Mouse (Mus musculus) frontal cortex, postnatal 14 days (tissue): ENCODE measurements around the gene Pcf11.
A peak's percentile ranks its signal among the peaks of the same experiment; 100 is the strongest.

Experiments
- DNase-seq, 2 experiments: peaks; one replicate each; pipeline ENCODE4 v3.0.0; 2022; ENCODE audit warnings: low spot score in 2 of 2

The Pcf11 gene

DNA sequence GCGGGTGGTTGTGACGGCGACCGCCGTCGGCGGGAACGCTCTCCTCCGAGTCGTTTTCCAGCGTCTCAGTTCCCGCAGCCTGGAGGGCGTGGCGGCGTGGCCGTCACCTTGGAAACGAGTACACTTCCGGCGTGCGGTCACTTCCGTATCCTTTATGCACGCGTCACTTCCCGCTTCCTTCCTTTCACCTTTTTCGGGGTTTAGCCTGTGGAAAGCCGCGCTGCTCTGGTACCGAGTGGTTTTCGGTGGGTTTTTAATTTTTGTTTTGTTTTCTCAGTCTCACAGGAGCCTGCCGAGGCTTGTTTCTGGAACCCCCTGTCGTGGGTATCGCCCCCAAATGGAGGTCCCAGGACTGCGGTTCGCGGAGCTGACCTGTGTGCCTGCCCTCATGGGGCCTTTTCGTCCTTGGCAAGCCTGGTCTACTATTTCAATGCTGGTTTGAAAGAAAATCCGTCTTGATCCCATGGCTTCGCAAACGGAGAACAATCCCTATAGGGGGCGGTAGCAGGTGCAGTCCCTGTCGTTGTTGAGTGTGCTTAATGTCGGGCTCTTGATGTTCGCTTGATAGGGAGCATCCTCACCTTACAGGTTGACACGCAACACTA is 32.6 kb downstream of the Pcf11 start, which contains the start of gene Ankrd42:
Gene Ankrd42 (minus strand): TSS at position 122 of the 605 bp plus-strand sequence.
- peak; percentile 81 to 90 for DNase-seq

DNA sequence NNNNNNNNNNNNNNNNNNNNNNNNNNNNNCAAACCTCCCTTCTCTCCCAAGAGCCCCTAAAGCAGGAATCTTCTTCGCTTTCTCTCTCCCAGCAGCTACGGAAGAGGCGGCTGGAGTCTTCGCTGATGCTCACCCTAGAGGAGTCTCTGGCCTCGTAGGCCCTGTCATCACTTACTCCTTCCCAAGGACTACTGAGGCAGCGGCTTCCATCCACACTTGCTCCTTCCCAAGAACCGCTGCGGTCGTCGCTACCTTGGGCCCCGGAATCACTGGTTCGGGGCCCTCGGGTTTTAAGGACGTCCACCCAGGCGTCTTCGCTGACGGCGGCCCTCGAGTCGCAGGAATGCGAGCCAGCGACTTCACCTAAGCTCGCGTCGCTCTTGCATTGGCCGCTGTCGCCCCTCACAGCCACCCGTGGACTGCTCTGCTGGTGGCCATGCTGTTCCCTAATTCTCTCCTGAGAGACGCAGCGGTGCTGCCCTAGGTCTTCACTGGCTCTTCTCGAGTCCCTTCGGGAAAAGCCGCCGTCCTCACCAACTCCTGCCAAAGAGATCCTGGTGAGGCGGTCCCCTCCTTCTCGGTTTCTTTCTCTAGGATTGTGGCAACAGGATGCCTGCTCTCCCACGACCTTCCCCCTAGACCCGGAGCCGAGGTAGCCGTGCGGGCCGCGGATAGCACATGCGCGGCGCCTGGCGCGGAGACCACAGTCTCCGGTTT is 33.3 kb downstream of the Pcf11 start:
- no peak for DNase-seq

DNA sequence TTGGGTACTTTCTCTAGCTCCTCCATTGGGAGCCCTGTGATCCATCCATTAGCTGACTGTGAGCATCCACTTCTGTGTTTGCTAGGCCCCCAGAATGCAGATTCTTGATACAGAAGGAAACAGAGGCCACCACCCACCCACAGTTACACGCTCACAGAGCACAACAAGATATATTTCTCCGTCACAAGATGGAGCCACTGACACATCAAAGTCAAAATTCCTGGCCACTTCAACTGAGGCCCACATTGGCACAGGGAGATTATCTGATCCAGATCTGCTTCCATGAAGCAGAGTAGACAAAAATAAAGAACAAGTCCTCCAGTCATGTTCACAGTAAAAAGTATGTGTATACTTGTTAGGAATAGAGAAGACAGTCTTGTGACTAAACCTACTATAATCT is 39.6 kb downstream of the Pcf11 start:
- no peak for DNase-seq

DNA sequence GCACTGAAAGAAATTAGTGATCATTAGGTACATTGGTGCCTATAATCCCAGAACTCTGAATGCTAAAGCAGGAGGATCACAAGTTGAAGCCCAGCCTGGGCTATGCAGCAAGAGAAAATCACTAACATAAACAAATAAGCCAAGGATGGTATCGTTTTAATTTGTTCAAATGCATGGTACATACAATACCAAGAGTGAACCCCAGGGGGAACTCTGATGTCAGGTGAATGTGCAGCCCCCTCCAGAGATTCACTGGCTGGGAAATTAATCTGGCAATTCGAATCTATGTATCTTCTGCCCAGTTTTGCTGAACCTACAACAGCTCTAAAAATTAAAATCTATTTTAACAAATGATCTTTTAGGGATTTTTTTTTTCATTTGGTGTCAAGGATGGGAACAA is 45.2 kb downstream of the Pcf11 start:
- no peak for DNase-seq

DNA sequence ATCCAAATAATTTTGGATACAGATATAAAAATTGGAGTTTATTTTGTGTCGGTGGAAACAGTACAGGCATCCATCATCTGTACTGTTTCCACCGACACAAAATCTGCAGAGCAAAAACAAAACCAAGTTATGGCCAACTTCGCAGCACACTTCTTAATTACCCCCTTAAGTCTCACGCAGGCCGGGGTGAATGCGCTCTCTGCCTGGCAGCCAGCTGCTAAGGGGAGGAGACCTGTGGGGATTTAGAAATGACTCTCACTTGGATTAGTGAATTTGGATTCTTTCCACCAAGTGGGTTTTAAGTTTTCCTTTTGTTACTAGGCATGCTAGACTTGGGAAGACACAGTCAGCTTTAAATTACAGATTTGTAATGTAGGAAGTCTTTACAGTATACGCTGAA is 58.9 kb downstream of the Pcf11 start:
- no peak for DNase-seq

DNA sequence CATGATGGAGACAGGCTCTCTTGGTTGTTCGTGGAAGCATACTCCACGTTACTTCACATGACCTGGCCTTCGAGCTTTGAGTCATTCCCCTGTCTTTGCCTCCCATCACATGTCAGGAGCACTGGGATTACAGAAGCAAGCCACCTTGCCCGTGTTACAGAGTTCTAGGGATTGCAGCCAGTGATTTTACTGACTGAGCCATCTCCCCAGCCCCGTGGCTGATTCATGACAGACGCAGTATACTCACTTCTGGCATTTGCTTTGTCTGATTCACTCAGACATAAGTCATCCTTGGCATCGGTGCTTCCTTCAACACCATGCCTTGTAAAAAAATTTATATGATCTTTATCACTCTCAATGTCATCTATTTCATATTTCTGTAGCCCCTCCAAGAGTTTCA is 64.8 kb downstream of the Pcf11 start:
- DNase-seq = no peak
